Mouse (Mus musculus): ENCODE measurements at regions not wholly inside any gene's neighbourhood (a gene's known extent, or its start where the extent isn't known, plus 50 kb on each side); places are given as distances from the start of the nearest gene placed in this dataset.

- DNase-seq (ENCODE audit: low spot score in 2 of 2): no peak
These were observed 335.6 kb downstream of the Tmem38b start for GRCm38 (mm10) chr4:54161337-54161993.

- no peak for DNase-seq (ENCODE audit: low spot score in 2 of 2)
These were observed 336.5 kb downstream of the Tmem38b start for GRCm38 (mm10) chr4:54162308-54162707.

GRCm38 (mm10) chr4:54170202-54170931, 344.5 kb downstream of the Tmem38b start:
- DNase-seq (ENCODE audit: low spot score in 2 of 2): no peak

- DNase-seq (ENCODE audit: low spot score in 2 of 2): no peak
These were observed 358.4 kb downstream of the Tmem38b start for GRCm38 (mm10) chr4:54184213-54184612.

GRCm38 (mm10) chr4:54195734-54196133, 369.9 kb downstream of the Tmem38b start:
- DNase-seq (ENCODE audit: low spot score in 2 of 2): no peak

- DNase-seq (ENCODE audit: low spot score in 2 of 2): no peak
These were observed 376.6 kb downstream of the Tmem38b start for GRCm38 (mm10) chr4:54202440-54202839.

GRCm38 (mm10) chr4:54224572-54224971, 398.7 kb downstream of the Tmem38b start:
- DNase-seq (ENCODE audit: low spot score in 2 of 2): no peak

Measured in frontal cortex, postnatal 25 days (tissue).